Mouse (Mus musculus) spleen, postnatal 10 days (tissue): ENCODE data around the gene Aspn.
"Not testable (repeated sequence)": the region's sequence is repeated elsewhere in the genome, so short reads cannot be mapped to it uniquely, and the experiment has no call there.

Source experiments
- DNase-seq, 2 experiments: peaks; one replicate each; pipeline ENCODE4 v3.0.0; 2021 to 2022; ENCODE audit warnings: low spot score in 2 of 2

Gene Aspn

DNA sequence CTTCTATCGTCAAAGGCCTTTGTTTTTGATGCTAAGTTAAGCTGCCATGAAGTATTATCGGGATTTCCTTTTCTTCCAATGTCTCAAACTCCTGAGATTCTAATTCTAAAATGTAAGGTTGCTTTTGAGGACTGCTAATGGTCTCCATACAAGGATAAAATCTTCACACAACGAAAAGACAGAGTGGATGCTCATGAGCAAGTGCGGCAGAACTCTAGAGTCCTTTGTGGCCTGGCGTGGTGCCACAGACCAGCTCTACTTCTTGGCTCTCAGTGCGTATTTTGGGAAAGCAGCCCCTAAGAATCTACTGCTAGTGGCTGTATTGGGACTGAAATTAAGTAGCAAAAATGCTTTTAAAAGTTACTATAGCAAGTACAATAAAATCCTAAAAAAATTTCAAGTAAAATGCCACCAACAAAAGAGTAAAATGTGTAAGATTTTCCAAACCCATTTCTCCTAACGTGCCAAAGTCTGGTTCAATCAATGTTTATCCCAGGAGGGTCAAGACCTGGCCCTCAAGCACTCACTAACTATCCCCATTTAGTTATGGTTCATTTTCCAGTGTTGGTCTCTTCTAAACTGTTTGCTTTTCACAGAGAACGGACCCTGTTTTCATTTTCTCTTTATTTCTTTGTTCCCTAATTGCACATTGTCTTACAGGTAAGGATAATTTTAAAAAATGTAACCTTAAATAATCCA lies 40.2 kb downstream of the Aspn start:
- DNase-seq = no peak

DNA sequence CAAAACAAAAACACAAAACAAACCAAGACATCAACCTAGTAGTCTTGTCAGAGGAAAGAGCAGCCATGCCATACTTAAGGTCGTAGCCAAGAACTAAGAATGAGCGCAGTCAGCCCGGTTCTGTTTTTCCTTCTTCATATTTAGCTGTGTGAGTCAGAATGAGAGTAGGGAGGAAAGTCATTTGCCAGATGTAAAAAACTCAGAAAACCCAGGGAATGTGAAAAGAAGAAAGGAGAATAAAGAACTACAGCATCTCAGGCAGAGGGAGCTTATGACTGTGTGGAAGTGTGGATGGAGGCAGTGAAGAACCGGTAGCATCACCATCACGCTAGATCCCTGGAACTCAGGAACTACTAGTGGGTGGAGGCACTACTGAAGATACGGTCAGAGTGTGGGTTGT lies 41.8 kb downstream of the Aspn start:
- no peak for DNase-seq

DNA sequence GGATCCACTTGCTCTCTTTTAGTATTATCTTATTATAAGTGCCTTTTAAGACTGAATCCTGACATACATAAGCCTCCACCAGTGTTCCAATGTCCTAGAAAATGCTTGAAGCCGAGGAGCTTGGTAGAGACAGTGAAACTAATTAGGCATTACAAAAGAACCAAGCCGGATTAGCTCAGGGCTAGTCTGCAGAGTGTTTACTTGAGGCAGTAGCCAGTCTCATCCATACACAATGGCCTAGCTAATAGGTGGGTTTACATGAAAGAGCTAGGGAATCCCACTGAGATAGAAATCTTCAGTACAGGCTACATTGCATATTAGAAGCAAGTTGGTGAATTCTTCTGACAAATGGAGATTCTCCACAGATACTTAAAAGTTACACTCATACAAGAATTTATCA lies 58.3 kb downstream of the Aspn start:
- not testable (repeated sequence) for DNase-seq

- DNase-seq = no peak
Observed at GRCm38 (mm10) chr13:49603603-49604002, 59.4 kb downstream of the Aspn start.

DNA sequence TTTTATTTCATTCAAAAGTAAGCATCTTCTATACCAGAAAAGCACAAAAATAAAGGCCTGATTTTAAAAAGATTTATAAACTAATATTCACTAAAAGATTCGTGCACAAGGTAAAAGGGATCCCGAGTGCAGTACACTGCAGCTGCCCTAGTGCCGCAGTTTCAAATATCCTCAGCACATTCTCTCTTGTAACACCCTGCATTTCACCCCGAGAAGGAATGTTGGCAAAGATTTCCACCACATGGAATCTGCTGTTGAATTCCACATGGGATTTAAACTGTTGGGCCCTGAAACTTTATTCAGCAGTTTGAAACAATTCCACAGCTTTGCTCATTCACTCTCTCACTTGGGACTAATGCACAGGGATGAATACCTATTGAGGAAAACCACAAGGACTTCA lies 63.5 kb downstream of the Aspn start, which contains the start of gene Ogn:
TSS of gene Ogn (plus strand) at position 333 of the 400 bp plus-strand sequence.
- DNase-seq = no peak

DNA sequence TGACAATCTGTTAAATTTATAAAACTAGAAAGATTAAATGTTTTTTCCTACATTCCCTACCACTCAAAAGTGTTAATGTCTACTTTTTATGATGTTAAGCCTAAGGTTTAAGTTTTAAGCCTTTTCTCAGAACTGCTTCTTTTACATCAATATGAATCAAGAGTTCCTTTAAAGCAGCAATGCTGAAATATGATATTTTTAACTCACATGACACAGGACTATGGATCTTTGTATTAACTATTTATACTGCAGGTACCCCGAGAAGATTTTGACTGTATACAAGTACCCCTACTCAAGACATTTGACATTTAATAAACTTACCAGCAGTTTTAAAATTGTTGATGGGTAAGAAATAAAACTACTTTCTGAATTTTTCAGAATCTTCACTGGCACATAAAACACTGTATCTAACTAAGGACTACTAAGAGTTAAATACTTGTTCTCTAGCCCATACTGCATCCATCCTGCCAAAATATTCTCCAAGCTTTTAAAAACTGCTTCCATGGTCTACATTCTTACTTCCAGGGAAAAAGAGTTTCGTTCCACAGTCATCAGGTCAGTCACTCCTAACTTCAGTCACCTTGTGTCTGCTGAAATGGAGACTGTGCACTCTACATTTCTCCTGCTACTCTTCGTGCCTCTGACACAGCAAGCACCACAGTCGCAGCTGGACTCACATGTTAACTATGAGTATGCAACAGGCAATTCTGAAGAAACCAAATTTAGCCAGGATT lies 64.5 kb downstream of the Aspn start:
- DNase-seq = no peak

DNA sequence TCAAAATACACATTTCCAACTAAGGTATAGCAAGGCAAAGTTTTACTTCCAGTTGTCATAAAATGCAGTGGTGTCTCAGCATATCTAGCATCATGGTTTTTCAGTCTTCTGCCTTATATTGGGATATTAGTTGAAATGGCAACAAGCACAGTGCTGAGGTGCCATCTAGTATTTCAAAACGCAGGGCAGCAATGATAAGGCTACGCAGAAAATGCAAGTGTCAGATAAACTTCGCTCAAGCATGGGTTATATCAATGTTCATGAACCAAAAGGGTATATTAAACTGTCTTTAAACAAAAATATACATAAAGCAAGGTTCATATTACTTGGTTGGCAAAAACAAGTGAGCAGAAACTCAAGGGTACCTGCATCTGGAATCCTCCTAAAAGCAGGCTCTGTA lies 72.8 kb downstream of the Aspn start:
- DNase-seq = no peak
